Mouse (Mus musculus): ENCODE data around the gene Tstd2. TPM values are rescaled to one million over a fixed set of nuclear protein-coding genes. Genes with fewer than 3 reads are reported as not detected.

The Tstd2 gene
- 10 to 100 TPM; 23.4 to 24.9 TPM for total RNA-seq (2023)

GRCm38 (mm10) chr4:46138287-46139222 lies at the start of gene Tstd2, which contains the start of gene Ncbp1:
Gene Tstd2 (minus strand): TSS chr4:46138694.
Gene Ncbp1 (plus strand): TSS chr4:46138613.

Other genes with a start within 250 kb of the Tstd2 start
- gene Ccdc180, start 248.4 kb downstream of the Tstd2 start, total RNA-seq (2023), result 1 to 10 TPM; 1.6 TPM
- gene Tdrd7, start 173.4 kb downstream of the Tstd2 start, total RNA-seq (2023), result 10 to 100 TPM; 31.4 to 33.5 TPM
- gene Tmod1, start 99.8 kb downstream of the Tstd2 start, total RNA-seq (2023), result 1 to 10 TPM; 1.9 to 2.0 TPM
- gene Ncbp1, start 81 bp downstream of the Tstd2 start, total RNA-seq (2023), result 10 to 100 TPM; 32.4 to 35.7 TPM
- gene Xpa, start 57.6 kb upstream of the Tstd2 start, total RNA-seq (2023), result 10 to 100 TPM; 18.0 to 18.7 TPM
- under 1 TPM in 1 of 2 experiments, not detected in 1; 0.15 TPM for gene Foxe1, start 204.9 kb upstream of the Tstd2 start, total RNA-seq (2023)